Mouse (Mus musculus) liver, postnatal 0 days (tissue): ENCODE measurements around the gene Spata16. TPM values are rescaled to one million over a fixed set of nuclear protein-coding genes. Genes with fewer than 3 reads are reported as not detected.

Source experiments
- ATAC-seq: fragments of 200-750 bp; cut with Nextera tagmentation; 2 replicates; pipeline ENCODE4 v1.8.0; 2017; ENCODE audit warnings: mild to moderate bottlenecking, moderate library complexity
- DNase-seq: peaks from one replicate; pipeline ENCODE4 v3.0.0-alpha.2; 2016
- H3K27ac ChIP-seq: fragments of 300-500 bp; sonication (generic); 2 replicates; pipeline ENCODE4 v1.5.1; 2014; ENCODE audit warnings: antibody characterized with exemption, moderate library complexity, mild to moderate bottlenecking, low read depth
- H3K27me3 ChIP-seq: fragments of 300-500 bp; sonication (generic); 2 replicates; pipeline ENCODE4 v1.6.1; 2014; ENCODE audit warnings: low read length, control low read depth, mixed read lengths; ENCODE audit not compliant: insufficient read depth
- H3K36me3 ChIP-seq: fragments of 300-500 bp; sonication (generic); replicated peaks from 2 replicates; pipeline ENCODE4 v1.6.1; 2014; ENCODE audit warnings: mild to moderate bottlenecking, control low read depth, low read length, moderate library complexity, mixed read lengths; ENCODE audit not compliant: insufficient read depth
- H3K4me1 ChIP-seq: fragments of 300-500 bp; sonication (generic); 2 replicates; pipeline ENCODE4 v1.6.1; 2014; ENCODE audit warnings: antibody characterized with exemption, mild to moderate bottlenecking, control low read depth; ENCODE audit not compliant: insufficient read depth
- H3K4me2 ChIP-seq: fragments of 300-500 bp; sonication (generic); 2 replicates; pipeline ENCODE4 v1.6.1; 2014; ENCODE audit warnings: low read depth, mild to moderate bottlenecking, low read length, moderate library complexity, mixed read lengths
- H3K4me3 ChIP-seq: fragments of 300-500 bp; sonication (generic); 2 replicates; pipeline ENCODE4 v1.5.1; 2014; ENCODE audit warnings: low read depth, low read length
- H3K9ac ChIP-seq: fragments of 300-500 bp; sonication (generic); replicated peaks from 2 replicates; pipeline ENCODE4 v1.6.1; 2014; ENCODE audit warnings: mild to moderate bottlenecking, moderate library complexity
- H3K9me3 ChIP-seq: fragments of 300-500 bp; sonication (generic); 2 replicates; pipeline ENCODE4 v1.6.1; 2016; ENCODE audit warnings: mild to moderate bottlenecking, control low read depth, low read length, mixed read lengths
- CTCF ChIP-seq: sonication (generic); IDR thresholded peaks from 2 replicates; pipeline ENCODE4 v1.5.1; 2016; ENCODE audit warnings: antibody characterized with exemption, low read depth
- EP300 ChIP-seq: IDR thresholded peaks from 2 replicates; pipeline ENCODE4 v1.6.1; 2016; ENCODE audit warnings: antibody characterized with exemption, low read depth, mild to moderate bottlenecking
- WGBS: fragments of 180-500 bp; shearing (Covaris S2); extraction: QIAGEN DNeasy Blood & Tissue Kit; methylation state at CpG from one replicate; pipeline ENCODE4 v1.1.7; 2014; ENCODE audit not compliant: insufficient replicate concordance; 5-methylcytosine and 5-hydroxymethylcytosine counted together
- polyA plus RNA-seq: library from polyadenylated mRNA; unstranded; fragments of >200 nt; fragmentation: Nextera tagmentation; extraction: Ambion mirVana; gene quantifications from 2 replicates; pipeline ENCODE4 v1.2.1, GENCODE M21; 2015

Spata16 gene
- polyA plus RNA-seq, 1 experiment from 2014 or later = not detected

DNA sequence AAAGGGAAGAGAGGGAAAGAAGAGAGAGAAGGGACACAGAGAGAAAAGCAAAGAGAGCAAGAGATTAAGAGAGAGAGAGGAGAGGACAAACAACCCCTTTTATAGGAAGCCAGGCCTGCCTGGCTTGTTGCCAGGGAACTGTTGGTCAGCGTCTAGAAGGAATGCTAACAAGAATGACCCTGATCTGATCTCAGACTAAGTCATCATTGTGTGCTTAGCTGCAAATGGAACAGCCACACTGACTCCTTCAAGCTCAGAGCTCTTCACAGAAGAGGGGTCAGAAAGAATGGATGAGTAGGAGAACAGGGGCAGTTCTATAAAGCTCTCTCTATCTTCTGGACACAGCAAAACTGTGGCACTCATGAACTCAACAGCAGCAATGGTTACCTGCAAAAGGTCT lies 334.7 kb downstream of the Spata16 start:
- Histone ChIP-seq H3K4me3 (no peak overlapping the region), H3K4me2 (no peak overlapping the region), H3K4me1 (no peaks in the 10 kb centered on the region), H3K27me3 (no peaks in the 10 kb centered on the region), H3K36me3 (no peaks in the 10 kb centered on the region), H3K9me3 (no peaks in the 10 kb centered on the region), H3K27ac (no peak overlapping the region), H3K9ac (no peak overlapping the region)
- ATAC-seq (no peak), DNase-seq (no peak)
- TF ChIP-seq EP300 (no peak), CTCF (no peak)
- WGBS = 38% methylated on average over 1 of the region's 1 CpGs

DNA sequence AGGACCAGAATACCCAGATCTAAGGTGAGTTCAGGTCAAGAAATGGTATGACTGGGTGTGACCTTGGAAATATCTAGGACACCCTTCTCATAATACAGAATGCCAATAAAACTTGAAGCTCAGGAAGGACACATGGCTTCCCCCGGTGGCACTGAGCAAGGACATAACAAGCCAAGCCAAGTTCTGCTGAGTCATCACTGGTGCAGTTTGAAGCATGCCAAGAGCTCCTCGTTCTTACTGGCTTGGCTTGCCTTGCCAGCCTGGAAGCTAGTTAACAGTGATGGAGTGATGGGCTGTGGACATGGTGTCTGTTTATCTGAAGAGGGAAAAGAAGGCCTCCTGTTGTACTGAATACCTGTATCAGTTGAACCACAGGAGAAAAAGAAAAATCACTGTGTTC lies 342.2 kb downstream of the Spata16 start:
- no peak for DNase-seq
- Histone ChIP-seq H3K27ac (no peak overlapping the region), H3K4me2 (no peak overlapping the region), H3K4me1 (no peaks in the 10 kb centered on the region), H3K27me3 (no peaks in the 10 kb centered on the region), H3K36me3 (no peaks in the 10 kb centered on the region), H3K4me3 (no peak overlapping the region), H3K9ac (no peak overlapping the region), H3K9me3 (no peaks in the 10 kb centered on the region)
- no peak for ATAC-seq
- WGBS = 69% methylated on average over 2 of the region's 2 CpGs
- TF ChIP-seq EP300 (no peak), CTCF (no peak)

DNA sequence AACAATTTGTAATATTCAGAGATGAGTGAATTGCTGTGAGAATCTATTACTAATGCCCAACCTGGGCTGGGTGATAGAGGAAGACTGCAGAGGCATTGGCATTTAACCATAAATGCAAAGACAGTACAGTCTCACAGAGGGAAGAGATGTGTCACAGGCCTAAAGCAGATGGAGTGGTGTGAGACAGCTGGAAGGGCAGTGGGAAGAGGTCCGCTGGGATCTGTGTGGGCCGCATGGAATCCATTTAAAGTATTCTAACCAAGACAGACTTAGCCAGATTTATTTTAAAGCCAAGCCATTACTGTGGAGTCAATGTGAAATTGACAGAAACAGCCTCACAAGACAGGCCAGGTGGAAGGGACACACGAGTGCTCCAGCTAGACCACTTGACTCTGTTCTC lies 343.0 kb downstream of the Spata16 start:
- Histone ChIP-seq H3K9ac (no peak overlapping the region), H3K36me3 (no peaks in the 10 kb centered on the region), H3K27ac (no peak overlapping the region), H3K4me1 (no peaks in the 10 kb centered on the region), H3K27me3 (no peaks in the 10 kb centered on the region), H3K4me2 (no peak overlapping the region), H3K4me3 (no peak overlapping the region), H3K9me3 (no peaks in the 10 kb centered on the region)
- 79% methylated on average over 3 of the region's 3 CpGs for WGBS
- no peak for ATAC-seq
- DNase-seq = no peak
- TF ChIP-seq CTCF (no peak), EP300 (no peak)

DNA sequence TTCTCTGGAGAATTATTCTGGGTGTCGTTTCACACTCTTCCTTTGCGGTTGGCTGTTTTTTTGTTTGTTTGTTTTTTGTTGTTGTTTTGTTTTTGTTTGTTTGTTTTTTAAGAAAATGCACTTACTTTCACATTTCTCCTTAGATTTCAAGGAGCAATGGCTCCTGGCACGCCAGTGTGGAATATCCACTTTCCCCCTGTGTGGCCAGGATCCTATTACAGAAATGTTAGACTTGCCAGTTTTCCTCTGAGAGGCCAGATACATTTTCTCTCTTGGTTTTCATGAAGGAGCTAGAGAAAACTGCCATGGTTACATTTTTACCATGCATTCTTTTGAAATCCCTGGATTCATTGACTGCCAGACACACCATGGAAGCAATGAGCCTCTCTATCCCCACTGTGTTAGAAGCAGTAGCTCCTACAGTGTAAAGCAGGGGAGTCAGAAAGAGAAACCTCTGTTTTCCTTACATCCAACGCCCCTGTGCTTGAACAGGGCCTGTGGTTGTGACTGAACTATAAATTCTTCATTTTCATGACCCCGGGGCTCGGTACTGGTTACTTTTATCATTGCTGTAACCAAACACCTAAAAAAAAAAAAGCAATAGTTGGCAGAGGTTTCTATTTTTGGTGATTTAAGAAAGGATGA lies 344.7 kb downstream of the Spata16 start:
- Histone ChIP-seq H3K27ac (no peak overlapping the region), H3K4me1 (no peaks in the 10 kb centered on the region), H3K9ac (no peak overlapping the region), H3K36me3 (no peaks in the 10 kb centered on the region), H3K4me3 (no peak overlapping the region), H3K9me3 (no peaks in the 10 kb centered on the region), H3K4me2 (no peak overlapping the region), H3K27me3 (no peaks in the 10 kb centered on the region)
- ATAC-seq (no peak), DNase-seq (no peak)
- 76% methylated on average over 6 of the region's 6 CpGs for WGBS
- no peak for TF ChIP-seq CTCF
- no peak for TF ChIP-seq EP300

DNA sequence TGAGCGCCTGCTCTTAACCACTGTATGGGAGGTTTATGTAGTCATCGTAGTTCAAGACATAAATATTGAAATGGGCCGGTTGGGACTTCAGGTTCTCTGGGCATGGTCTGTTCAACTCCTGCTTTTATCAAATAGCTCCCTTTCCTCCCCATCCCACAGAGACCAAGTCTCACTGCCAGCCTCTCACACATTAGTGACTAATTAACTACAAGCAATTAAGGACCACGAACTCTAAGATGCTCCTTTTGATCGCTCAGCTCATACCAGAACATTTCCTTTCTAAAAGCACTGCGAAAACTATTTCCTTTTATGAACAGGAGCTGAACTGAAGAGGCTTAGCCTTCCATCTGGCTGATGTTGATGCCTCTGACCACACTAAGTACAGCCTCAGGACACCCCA lies 346.3 kb downstream of the Spata16 start:
- 78% methylated on average over 6 of the region's 6 CpGs for WGBS
- no peak overlapping the region for H3K9ac ChIP-seq
- H3K4me3 ChIP-seq = no peak overlapping the region
- no peaks in the 10 kb centered on the region for H3K9me3 ChIP-seq
- H3K4me1 ChIP-seq = no peaks in the 10 kb centered on the region
- DNase-seq (no peak), ATAC-seq (no peak)
- H3K36me3 ChIP-seq = no peaks in the 10 kb centered on the region
- H3K27me3 ChIP-seq = no peaks in the 10 kb centered on the region
- H3K4me2 ChIP-seq = no peak overlapping the region
- no peak overlapping the region for H3K27ac ChIP-seq
- no peak for TF ChIP-seq EP300
- no peak for TF ChIP-seq CTCF

DNA sequence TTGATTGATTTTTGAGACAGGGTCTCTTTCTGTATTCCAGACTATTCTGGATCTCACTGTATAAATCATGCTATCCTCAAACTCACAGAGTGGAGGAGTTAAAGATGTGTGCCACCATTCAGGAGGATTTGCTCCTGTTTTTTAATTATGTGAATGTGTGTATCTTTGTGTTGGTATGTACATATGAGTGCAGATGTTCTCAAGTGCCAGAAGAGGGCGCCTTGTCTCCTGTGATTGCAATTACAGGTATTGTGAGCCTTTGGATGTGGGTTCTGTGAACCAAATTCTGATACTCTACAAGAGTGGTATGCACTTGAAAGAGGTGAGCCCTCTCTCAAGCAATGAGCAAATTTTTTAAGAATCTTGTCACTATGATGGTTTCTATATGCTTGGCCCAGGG lies 369.4 kb downstream of the Spata16 start:
- Histone ChIP-seq H3K4me3 (no peak overlapping the region), H3K9me3 (peaks cover 3% of the 10 kb centered on the region; the same call in 1 of the 2 replicates), H3K9ac (no peak overlapping the region), H3K27ac (no peak overlapping the region), H3K4me1 (no peaks in the 10 kb centered on the region), H3K4me2 (no peak overlapping the region), H3K36me3 (no peaks in the 10 kb centered on the region), H3K27me3 (no peaks in the 10 kb centered on the region)
- TF ChIP-seq EP300 = no peak
- ATAC-seq (no peak), DNase-seq (no peak)
- WGBS = 64% methylated on average over 1 of the region's 1 CpGs

DNA sequence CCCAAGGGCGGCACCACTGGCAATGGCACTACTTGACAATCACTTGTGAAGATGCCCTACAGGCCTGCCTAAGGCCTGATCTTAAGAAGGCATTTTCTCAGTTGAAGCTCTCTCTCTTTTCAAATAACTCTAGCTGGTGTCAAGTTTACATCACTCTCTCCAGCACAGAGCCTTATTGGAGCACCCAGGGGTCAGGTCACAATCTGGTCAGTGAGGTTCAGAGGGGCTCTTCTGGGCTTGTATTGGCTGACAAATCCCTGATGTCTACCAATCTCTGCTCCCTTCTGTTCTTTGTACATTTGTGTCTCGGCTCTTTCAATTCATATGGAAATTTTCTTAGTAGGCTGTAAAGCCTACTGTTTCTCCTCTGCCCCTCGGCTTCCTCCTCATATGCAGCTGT lies 390.5 kb downstream of the Spata16 start:
- Histone ChIP-seq H3K4me2 (no peak overlapping the region), H3K4me3 (no peak overlapping the region), H3K36me3 (no peaks in the 10 kb centered on the region), H3K9me3 (no peaks in the 10 kb centered on the region), H3K27ac (no peak overlapping the region), H3K4me1 (no peaks in the 10 kb centered on the region), H3K9ac (no peak overlapping the region), H3K27me3 (no peaks in the 10 kb centered on the region)
- no peak for DNase-seq
- WGBS = 67% methylated on average over 3 of the region's 3 CpGs
- ATAC-seq = no peak
- TF ChIP-seq CTCF (no peak), EP300 (no peak)
